Mouse (Mus musculus): ENCODE measurements at regions not wholly inside any gene's neighbourhood (a gene's known extent, or its start where the extent isn't known, plus 50 kb on each side); places are given as distances from the start of the nearest gene placed in this dataset.

DNA sequence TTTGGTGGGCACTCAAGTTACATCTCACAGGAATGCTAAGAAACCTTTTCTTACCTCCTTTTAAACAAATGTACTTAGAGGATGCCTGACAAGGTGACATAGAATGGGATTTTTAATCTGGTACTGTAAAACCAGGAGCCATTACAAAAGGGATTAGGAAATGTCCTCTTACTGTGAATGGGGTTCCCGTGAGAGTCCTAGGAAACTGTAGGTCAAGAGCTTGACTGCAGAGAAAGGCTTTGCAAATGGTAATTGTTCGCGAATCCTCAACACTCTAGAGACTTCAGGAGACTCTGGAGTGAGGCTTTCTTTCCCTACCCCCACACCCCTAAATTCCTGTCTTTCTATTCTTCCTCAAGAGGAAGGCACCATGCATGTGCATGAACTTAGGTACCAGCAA lies 242.7 kb upstream of the Gadl1 start:
- DNase-seq (ENCODE audit: low read depth, low spot score), result no peak

DNA sequence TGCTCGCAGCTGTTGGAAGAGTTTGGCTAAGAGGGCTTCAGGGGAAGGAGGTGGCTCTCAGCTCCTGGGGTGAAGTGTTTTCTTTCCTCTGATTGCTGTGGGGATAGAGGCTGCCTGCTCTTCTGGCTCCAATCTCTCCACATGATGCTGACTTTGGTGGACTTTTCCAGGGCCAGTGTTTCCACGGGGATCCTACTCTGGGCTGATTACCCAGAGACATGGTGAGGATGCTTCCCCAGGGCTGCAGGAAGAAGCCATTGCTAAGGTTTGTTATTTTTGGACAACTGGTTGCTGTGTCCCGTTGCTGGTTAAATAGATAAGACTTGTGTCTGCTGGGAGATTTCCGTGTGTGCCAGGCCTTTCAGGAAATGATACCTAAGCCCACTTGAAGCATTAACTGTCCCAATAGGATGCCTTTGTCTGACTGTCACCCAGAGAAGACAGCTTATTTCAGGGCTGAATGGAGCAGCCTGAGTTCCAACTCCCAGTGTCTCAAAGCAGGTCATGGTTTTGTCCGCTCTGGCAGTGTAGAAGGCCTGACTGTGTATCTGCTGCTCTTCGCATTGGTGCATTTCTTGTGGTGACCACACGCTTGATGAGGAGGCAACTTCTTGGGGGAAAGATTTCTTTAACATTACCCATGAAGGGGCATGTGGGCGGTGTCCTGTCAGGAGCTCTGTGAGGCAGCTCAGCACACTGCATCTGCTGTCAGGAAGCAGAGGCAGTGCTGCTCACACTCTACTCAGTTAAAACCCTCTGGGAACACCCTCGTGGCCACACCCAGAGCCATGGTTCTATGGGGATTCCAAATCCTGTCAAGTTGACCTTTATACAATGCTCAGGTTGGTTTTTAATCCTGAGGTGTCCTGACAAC lies 228.3 kb upstream of the Gadl1 start:
- no peak for DNase-seq (ENCODE audit: low read depth, low spot score)

DNA sequence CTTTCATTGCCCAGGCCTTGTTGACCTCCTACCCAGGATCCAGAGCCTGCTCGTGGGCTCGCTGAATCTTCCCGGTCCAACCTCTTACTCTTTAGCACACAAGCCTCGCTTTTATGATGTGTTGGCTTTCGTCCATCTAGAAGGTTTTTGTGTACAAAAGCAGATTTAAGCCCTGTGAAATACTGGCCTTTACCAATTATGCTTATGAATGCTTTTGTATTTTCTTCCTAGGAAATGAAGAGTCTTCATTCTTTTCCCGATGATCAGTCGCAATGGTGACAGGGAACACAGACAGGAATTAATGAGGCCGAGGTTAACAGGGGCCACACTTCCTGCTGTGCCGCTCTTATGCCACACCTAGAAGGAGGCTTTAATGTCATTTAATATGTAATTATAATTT lies 227.4 kb upstream of the Gadl1 start:
- no peak for DNase-seq (ENCODE audit: low read depth, low spot score)

DNA sequence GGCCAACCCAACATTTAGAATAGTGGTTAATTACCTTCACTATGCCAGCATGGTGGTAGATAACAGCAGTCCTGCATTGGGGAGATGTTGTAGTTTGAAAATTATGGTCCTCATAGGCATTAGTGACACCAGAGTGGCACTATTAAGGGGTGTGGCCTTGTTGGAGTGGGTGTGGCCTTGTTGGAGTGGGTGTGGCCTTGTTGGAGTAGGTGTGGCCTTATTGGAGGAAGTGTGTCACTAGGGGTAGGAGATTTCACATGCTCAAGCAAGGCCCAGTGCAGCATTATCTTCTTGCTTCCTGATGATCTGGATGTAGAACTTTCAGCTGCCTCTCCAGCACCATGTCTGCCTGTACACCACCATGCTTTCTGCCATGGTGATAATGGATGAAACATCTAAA lies 225.3 kb upstream of the Gadl1 start:
- DNase-seq (ENCODE audit: low read depth, low spot score), result no peak

DNA sequence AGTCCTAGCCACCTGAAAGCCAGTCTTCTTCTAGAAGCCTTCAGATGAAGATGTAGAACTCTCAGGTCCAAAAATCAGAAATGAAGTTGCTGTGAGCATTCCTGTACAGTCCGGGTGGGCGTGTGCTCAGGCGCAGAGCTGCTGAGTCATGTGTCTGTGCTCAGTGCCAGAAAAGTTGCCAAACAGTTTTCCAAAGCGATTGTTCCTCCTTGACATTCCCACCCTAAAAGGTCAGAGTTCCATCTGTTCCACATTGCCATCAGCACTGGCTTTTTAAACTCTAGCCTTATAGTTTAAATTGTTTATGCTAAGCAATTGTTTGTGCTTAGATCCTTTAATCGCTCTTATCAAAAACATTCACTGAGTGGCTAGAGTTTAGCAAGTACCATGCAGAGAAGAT lies 222.7 kb upstream of the Gadl1 start:
- no peak for DNase-seq (ENCODE audit: low read depth, low spot score)

DNA sequence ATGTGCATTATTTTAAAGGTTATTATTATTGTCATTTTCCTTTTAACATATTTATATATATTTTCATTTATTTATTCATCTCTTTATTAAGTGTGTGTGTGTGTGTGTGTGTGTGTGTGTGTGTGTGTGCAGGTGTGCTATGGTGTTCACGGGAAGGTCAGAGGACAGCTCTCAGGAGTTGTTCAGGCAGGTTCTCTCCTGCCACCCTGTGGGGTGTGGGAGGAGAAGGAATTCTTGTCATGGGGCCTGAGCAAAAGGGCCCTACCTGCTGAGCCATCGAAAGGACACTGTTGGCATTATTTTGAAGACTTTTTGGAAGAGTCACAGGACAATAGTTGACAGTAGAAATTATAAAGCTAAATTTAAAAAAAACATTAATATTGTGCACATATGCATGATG lies 216.4 kb upstream of the Gadl1 start:
- no peak for DNase-seq (ENCODE audit: low read depth, low spot score)

DNA sequence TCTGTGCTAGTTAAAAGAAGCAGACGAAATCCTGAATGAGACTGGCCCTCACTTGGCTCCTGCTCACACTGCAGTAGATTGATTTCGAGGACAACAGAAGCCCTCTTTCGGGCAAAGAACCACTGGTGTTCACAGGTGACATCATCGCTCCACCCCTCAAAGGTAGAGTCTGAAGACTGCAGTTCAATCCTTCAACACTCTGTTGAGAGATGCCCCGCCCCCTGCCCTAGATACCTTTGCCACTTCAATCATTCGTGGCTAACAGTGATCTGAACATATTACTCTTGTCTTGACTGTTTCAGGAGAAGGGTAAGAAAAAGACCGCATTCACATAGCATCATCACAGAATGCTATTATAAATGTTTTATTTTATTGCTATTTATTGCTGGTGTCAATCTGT lies 205.5 kb upstream of the Gadl1 start:
- DNase-seq (ENCODE audit: low read depth, low spot score), result no peak

DNA sequence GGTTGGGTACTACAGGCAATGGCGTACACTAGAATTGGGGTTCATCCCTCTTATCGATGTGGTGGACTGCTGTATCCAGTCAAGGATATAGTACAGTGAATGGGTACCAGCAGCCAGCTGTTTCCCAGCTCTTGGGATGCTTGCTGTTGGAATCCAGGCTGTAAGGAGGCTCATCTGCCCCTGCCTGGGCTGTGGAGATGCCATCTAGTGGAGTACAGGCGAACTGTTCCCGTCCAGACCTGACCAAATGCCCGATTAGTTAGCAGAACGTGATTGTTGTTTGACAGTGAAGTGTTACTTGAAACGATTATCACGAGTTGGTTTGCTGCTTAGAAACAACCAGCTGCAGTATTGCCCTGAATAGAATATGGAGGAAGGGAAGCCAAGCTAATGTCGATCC lies 205.0 kb upstream of the Gadl1 start:
- no peak for DNase-seq (ENCODE audit: low read depth, low spot score)

DNA sequence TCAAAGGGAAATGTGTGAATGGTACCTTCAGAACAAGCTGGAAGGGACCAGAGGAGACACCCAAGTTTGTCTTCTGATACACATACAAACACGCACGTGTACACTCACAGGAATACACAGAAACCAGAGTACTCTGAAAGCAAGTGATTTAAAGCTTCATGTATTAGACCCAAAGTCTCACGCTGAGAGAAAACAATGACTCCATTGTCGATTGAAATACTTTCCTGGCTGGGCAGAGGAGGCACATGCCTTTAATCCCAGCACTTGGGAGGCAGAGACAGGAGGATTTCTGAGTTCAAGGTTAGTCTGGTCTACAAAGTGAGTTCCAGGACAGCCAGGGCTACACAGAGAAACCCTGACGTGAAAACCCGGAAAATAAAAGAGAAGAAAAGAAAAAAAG lies 203.5 kb upstream of the Gadl1 start:
- no peak for DNase-seq (ENCODE audit: low read depth, low spot score)

DNA sequence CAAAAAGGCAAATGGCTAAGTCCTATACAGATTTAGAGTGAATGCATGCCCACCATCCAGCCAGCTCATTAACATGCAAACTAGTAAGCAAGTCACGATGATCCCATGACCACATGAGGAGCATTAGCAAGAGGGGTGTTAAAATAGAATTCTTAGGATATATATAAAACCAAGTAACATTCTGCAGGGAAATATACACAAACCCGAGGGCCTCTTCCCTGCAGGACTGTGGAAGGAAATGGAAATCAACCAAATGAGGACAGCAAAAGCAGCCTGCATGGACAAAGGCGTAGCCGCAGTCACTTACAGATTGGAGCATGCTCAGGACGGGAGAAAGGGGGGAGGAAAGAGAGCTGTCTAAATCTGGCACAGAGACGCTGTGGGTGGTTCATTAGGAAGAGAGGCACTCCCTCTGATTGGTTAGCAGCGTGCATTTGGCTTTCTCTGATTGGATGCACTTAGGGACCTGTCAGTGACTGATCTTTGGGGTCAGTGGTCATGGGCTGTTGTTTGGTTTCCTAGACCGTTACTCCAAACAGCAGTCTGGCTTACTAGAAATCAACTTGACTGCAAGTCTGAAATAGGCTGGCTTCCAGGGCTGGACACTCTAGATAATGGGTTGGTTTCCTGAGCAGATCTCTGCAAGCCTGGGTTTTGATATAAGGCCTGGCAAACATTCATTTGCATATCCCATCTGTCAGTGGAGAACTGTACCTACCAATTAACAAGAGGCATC lies 200.9 kb upstream of the Gadl1 start:
- no peak for DNase-seq (ENCODE audit: low read depth, low spot score)

DNA sequence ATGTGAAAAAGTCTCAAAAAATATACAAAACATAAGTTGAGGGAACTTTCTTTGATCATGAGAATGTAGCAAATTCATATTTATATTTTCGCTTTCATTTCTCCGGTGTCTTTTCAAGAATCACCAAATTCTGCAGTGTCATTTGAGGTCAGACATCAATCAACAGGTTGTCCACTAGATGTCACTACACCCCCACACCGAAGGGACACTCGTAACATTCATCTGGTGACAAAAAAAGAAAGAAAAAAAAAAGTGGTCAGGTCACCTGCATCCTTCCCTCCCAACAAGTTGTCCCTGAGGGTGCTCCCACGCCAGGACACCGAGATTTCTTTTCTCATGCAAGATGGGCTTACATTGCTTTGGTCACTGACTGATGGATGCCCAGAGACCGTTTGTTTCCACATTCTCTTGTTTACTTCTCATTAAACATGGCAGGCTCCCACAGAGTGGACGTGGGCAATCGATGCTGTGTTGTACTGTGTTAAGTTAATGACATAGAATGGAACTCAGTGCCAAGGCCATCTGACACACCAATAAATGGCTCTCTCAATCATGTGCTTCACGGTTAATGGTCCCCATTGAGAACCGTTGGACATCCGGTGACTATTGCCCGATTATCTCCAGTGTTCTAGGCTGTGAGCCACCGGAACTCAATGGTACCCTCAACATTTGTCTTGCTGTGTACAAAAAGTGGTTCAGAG lies 199.1 kb upstream of the Gadl1 start:
- no peak for DNase-seq (ENCODE audit: low read depth, low spot score)

DNA sequence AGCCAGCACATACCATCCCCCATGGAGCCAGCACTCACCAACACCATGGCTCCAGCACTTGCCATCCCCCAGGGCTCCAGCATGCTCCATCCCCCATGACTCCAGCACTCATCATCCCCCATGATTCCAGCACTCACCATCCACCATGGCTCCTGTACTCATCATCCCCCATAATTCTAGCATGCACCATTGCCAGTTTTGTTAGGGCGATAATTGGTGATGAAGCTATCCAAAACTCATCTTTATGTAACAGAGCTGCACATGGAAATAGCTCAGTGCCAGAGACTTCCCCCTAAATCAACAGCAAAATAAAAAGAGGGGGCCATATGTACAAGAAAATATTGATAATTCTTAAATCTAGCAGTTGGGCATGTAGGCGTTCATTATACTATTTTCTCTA lies 188.9 kb upstream of the Gadl1 start:
- DNase-seq (ENCODE audit: low read depth, low spot score), result no peak

DNA sequence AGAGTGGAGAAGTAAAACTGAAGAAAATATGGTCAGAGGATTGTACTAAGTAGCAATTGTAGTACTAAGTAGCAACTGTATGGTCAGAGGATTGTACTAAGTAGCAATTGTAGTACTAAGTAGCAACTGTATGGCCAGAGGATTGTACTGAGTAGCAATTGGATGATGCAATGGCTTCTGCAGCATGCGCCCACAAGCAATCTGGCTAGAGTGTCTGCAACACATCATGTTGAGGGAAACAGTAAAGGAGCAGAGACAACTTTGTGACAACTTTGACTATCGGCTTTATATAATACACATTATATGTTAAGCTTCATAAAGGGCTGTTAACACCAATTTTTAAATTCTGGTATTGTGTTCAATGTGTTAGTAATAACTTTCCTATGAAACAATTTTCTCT lies 188.4 kb upstream of the Gadl1 start:
- no peak for DNase-seq (ENCODE audit: low read depth, low spot score)

DNA sequence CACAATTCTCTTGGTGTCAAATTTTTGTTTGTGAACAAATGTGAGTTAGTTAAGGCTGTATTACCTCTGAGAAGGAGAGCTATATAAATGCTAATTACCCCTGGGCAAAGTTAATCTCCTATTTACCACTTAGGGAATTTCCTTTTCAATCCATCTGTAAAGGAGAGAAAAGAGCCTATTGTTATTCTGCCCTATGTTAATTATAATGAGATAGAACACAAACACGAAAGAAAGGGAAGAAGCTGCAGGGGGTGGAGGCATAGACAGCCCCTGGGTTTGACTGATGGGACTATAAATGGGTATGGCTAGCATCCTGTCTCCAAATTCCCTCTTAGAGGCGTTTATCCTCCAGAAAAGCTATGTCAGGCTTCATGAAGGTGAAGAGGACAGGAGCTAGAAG lies 185.2 kb upstream of the Gadl1 start:
- DNase-seq (ENCODE audit: low read depth, low spot score), result no peak

DNA sequence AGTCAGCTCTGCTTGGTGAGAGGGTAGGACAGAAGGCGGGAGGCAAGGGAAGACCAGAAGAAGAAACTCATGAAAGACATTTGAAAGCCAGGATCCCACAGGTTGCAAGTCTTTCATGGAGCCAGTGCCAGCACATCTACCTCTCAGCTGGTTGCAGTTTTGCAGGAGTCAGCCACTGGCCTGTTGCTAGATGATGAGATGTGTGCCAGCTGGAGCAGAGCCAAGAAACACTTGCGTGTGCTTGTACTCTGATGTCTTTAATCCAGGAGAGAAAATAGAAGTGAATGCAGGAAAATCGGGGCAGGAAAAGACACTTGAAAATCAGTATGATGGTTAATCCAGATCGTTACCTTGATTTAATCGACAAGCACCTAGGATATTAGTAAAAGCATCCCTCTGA lies 181.9 kb upstream of the Gadl1 start:
- DNase-seq (ENCODE audit: low read depth, low spot score), result no peak

DNA sequence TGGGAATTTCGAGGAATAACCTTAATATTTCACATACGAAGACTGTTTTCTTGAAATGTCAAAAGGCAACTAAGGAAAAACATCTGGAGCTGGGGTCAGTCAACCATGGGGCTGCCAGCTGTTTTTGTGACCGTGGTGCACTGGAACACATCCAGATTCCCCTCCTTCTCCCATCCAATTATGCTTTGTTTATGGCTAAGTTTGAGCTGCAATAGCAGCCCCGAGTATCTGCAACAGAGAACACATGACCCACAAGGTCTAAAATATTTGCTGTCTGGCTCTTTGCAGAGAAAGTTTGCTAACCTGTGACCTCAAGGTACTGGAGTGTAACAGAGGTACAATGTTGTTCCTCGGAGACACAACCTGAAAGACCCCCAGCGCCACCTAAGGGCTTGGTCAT lies 177.7 kb upstream of the Gadl1 start:
- DNase-seq (ENCODE audit: low read depth, low spot score), result no peak

DNA sequence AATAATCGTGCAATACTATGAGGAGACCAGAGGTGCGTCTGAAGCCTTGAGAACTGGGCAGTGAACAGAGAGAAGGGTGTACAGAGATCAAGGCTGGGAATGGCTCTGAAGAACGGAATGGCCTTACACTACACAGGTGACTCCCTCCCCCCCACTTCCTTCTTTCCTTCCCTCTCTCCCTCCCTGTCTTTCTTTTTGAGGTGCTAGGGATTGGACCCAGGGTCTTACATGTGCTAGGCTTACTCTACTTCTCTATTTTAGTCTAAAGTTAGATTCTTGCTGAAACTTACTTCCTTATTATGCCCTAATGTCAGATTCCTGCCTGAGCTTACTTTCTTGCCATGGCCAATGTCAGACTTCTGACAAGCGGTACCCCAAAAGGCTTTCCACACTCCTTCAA lies 176.2 kb upstream of the Gadl1 start:
- no peak for DNase-seq (ENCODE audit: low read depth, low spot score)

DNA sequence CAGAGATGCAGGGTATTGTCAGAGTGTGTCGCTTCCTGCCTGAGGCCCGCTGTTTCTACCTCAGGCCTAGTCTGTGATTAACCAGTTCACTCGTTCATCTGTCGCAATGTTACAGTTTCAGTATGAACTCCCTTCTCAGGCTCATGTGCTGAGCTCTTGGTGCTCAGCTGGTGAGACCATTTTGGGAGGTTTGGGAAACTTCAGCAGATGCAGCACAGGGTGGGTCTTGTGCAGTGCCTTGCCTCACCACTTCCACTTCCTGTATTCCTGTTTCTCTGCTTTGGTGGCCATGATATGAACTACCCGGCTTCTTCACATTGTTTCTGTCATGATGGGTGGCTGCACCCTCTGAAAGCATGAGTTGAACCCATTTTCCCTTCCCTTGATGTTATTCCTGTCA lies 169.3 kb upstream of the Gadl1 start:
- DNase-seq (ENCODE audit: low read depth, low spot score), result no peak

DNA sequence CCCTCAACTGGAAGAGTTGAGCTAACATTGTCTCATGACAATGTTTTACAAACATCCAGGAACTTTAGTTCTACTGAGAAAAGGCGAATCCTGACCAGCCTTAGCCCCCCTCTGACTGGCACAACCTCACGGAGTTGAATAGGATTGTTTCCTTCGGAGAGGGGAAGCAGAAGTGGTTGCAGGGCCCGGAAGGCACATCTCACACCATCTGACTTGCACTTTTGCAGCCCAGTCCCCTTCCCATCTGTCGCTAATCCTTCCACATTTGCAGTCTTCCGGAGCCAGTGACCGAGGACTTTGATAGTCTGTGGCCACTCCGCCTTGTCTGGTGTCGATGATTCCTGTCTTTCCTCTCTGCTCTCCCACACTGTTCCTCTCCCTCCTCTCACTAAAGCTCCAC lies 162.8 kb upstream of the Gadl1 start:
- DNase-seq (ENCODE audit: low read depth, low spot score), result no peak

DNA sequence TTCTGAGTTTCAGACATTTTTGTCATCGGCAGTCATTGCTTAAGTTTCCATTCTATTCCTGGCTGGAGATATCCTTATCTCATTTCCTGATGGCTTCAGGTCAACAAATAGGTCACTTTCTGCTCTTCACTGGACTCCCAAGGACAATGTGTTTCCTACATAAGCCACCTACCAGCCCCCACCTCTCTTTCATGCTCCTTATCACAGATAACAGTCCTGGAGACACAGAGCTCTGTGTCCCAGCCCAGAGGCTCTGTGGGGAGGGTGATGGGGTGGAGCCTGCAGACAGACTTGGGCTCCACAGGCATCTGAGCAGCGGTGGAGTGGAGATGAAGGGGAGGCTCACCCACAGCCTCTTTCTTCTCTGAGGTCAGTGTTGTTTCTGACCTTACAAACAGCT lies 148.8 kb upstream of the Gadl1 start:
- no peak for DNase-seq (ENCODE audit: low read depth, low spot score)

DNA sequence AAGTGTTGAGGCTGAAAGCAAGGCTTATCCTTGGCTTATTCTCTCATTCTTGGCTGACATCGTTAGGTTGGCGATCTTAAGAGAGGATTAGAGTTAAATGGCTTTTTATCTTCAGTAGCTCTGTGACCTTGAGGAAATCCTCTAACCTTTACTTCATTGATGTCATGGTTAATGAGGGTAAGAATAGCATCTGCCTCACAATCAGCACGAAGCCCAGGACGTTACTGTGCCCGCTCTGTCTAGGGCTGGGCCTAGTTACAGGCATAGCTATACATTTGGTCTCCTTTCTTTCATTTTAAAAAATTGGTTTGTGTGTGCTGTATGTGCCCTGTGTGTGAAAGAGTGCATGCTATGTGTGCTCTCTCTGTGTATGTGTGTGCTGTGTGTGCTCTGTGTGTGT lies 145.1 kb upstream of the Gadl1 start:
- no peak for DNase-seq (ENCODE audit: low read depth, low spot score)

DNA sequence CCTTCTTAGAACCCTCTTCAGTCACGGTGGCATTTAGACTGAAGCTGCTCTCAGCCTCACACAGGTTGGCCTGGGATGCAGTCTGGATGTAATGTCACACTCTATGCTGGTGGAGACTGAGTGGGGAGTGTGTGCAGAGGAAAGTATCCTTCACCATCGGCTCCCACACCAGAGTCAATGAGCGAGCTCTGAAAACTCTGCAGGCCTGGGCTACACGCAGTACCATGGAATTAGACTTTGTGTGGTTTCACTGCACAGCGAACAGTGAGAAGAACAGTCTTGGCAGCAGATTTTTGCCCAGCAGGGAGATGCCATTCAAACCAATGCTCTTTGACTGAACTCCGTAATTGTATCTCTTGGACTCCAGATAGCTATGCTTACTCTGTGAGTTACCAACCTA lies 142.8 kb upstream of the Gadl1 start:
- DNase-seq (ENCODE audit: low read depth, low spot score), result no peak

DNA sequence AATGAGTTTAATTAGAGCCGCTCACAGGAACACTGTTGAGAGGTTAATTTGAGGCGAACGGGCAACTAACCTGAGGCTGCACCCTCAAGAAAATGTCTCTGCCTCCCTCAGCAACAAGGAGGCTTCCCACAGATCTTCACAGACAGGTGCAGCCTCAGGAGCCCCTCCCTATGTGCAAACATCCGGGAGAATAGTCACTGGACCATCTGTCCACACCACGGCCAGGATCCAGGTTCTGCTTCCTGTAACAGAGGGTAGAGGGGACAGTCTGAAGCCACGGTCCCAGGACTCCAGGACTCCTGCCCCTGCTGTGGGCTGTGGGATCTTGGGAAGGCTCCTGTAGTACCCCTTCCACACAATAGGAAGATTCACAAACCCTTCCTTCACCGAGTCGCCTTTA lies 134.1 kb upstream of the Gadl1 start:
- DNase-seq (ENCODE audit: low read depth, low spot score), result no peak

Data from retina, adult 2 months (tissue).